Mouse (Mus musculus) right cerebral cortex, postnatal 4 days (tissue): ENCODE measurements around the gene Pax1.

Source experiments
- DNase-seq: peaks from one replicate; pipeline ENCODE4 v3.0.0-alpha.2; 2022

Pax1 gene

DNA sequence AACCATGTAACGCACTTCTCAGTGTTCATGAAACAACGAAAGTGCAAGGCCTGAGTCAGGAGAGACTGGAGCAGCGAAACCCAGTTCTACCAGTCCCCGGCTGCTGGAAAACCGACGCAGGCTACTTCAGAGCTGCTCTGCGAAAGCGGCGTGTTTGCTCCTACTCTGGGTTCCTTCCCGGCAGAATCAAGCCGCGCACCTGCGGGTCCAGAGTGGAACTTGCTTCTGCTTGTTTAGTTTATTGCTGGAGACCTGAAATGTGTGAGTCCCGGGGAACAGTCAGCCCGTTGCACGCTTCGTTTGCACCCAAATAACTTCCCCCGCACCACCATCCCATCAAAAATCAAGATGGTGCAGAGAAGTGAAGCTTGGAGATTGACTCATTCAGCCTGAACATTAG lies at the start of gene Pax1:
Gene Pax1 (plus strand): TSS at position 345 of the 400 bp plus-strand sequence.
- DNase-seq = peak; percentile 10

DNA sequence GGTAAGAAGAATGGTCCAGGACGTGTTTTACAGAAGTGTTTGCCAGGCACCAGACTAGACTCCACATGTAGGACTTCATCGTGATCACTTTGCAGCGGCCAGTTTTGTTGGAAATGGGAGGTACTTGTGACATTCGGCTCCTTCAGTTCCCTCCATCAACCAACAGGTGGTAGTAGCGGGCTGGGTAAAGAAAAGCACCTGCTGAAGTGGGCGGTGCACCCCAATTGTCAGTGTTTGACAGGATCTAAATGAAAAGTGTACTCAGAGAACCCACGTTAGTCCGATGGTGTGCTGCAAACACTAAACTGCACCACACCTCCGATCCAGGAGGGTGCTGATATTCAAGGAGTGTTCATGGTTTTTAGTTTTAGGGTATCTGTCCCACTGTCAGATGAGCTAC lies 40.7 kb upstream of the Pax1 start:
- DNase-seq = no peak

DNA sequence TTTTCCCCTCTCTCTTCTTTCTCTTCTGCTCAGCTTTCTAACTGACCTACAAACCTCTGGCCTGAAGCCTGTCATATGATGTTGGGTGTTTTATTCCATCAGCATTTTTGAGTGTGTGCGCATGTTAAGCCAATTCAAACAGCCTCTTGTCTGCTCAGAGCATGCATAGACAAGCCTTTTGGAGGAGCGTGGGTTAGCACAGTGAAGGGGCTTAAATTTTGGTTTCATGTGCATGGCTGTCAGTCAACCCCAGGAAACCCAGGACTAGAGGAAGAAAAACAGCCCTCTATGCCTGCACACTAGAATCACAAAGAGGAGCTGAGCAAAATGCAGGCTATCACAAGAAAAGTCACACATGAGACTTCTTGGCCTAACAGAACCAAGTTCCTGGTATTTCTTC lies 36.5 kb upstream of the Pax1 start:
- no peak for DNase-seq

DNA sequence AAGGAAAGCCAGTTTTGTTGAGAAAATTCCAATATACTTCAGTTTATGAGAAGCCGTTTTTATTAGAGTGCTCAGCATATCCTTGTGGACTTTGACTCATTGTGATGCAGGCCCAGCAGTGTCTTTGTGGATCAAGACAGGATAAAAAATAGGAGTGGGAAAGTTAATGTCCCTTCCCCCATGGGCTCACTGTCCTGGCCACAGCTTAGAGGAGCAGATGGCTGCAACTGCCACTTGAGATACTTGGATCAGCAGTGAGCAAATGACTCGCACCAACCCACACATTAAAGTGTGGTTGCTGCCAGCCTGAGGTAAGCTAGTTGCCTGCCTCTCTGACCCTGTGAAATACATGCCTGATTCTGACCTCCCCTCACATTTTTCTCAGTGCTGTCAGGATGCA lies 29.0 kb upstream of the Pax1 start:
- no peak for DNase-seq

- no peak for DNase-seq
Measured at GRCm38 (mm10) chr2:147338729-147339128, 23.0 kb upstream of the Pax1 start.

DNA sequence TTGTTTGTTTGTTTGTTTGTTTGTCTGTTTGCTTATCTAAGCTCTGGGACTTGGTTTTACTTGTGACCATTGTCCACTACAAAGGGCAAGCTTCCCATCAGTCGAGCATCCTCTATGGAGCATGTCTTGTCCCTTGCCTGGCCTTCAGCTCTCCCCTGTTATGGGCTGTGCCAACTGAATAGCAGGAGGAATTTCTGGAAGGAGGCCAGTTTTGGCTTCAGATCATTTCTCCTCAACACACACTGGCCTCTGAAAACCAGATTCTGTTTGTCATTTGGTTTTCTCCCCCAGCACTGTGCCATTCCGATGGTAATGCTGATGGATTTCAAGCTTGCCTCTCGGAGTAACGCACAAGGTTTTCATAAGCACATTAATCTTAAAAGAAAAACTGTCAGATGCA lies 21.9 kb upstream of the Pax1 start:
- DNase-seq = no peak

DNA sequence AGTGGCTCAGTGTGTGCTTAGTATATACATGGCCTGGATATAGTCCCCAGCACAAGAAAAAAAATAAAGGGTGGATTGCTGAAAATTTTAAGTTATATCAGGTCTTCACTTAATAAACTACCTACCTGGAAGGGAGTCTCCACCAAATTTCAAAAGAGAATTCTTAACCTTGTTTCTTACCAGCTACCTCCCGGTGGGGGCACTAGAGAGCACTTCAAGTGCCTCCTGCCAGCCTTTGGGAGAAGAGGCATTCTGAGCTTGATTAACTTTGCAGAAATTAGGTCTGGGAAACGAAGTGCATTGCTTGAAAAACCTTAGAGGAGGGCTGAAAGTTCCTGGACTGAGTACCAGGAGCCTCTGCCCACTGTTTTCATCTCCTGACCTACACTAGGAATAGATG lies 19.5 kb upstream of the Pax1 start:
- peak; percentile 38 for DNase-seq

GRCm38 (mm10) chr2:147359716-147360115 lies 2.0 kb upstream of the Pax1 start:
- no peak for DNase-seq

- DNase-seq = no peak
Measured at GRCm38 (mm10) chr2:147360401-147360800, 1.3 kb upstream of the Pax1 start.

GRCm38 (mm10) chr2:147360856-147361255 lies 869 bp upstream of the Pax1 start:
- DNase-seq = no peak

DNA sequence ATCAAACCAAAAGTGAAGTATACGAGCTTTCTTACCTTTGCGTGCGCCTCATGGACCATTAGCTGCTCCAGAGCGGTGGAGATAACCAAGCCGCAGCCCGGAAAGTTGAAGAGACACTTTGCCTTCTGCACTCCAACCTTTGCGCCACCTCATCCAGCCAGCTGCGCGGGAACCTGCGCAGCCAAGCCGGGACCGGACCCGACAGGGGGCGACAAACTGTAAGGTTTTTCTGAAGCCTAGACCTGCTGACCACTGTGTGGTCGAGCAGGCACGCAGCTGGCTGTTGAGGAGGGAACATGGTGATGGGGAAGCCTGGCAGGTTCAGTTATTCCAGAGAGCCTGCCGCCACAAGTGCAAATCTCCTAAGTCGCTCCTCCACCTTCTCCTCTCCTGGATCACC lies 591 bp downstream of the Pax1 start:
- peak; percentile 49 for DNase-seq

- no peak for DNase-seq
Measured at GRCm38 (mm10) chr2:147363401-147364130, 1.8 kb downstream of the Pax1 start.

- DNase-seq = no peak
Measured at GRCm38 (mm10) chr2:147364198-147364597, 2.5 kb downstream of the Pax1 start.

DNA sequence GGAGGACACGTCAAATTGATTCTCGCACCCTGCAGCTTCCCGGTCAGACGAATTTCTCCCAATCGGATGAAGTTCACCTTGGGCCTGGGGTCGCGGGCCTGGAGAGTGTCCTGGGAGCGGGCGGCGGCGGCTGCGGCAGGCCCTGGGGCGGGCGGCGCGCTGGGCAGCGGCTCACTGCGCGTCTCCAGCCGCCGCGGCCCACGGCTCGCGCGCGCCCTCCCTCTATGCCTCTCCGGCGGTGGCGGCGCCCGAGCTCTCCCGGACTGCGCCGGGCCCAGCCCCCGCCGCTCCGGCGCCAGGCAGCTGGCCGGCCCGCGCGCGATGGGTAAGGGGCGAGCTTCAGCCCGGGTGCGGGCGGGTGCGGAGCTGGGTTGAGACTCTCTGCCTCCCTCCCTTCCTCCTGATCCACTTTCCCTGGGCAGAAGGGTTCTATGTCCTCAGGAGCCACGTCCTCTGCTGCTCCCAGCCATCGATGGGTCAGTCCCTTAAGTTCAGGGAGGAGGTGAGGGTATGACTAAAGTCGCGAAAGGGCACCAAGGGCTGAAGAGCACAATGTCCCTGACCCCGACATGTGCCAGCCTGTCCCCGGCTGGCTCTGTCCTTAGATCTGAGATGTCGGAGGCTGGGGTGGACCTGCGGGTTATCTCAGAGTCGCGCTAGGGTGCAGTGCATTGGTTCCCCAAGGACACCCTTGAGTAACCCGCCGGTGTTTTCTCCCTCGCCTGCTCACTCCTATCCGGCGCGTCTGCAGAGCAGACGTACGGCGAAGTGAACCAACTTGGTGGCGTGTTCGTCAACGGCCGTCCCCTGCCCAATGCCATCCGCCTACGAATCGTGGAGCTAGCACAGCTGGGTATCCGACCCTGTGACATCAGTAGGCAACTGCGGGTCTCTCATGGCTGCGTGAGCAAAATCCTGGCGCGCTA lies 3.5 kb downstream of the Pax1 start:
- no peak for DNase-seq

GRCm38 (mm10) chr2:147365908-147366630 lies 4.3 kb downstream of the Pax1 start:
- DNase-seq = no peak

- no peak for DNase-seq
Measured at GRCm38 (mm10) chr2:147367246-147367820, 5.6 kb downstream of the Pax1 start.

DNA sequence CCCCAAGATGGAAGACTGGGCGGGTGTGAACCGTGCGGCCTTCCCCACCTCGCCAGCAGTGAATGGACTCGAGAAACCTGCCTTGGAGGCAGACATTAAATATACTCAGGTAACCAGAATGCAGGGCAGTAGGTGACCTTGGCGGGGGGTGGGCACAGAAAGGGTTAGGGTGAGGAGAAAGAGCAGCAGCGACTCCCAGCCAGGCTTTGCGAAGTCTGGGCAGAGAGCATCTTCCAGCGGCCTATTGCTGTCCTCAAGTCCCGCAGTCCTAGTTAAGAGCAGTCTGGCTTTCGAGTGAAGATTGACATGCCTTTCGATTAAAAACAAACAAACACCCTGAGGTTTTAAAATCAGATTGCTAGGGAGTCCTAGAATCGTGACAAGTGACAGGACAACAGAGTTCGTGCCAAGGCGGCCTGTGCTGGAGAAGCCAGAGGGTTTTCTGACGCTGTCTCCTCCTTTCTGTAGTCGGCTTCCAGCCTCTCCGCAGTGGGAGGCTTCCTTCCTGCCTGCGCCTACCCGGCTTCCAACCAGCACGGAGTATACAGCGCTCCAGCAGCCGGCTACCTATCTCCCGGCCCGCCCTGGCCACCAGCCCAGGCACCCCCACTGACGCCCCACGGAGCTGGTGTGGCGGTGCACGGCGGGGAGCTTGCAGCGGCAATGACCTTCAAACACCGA lies 6.3 kb downstream of the Pax1 start:
- DNase-seq = peak; percentile 14

- DNase-seq = no peak
Measured at GRCm38 (mm10) chr2:147369561-147369960, 7.8 kb downstream of the Pax1 start.

DNA sequence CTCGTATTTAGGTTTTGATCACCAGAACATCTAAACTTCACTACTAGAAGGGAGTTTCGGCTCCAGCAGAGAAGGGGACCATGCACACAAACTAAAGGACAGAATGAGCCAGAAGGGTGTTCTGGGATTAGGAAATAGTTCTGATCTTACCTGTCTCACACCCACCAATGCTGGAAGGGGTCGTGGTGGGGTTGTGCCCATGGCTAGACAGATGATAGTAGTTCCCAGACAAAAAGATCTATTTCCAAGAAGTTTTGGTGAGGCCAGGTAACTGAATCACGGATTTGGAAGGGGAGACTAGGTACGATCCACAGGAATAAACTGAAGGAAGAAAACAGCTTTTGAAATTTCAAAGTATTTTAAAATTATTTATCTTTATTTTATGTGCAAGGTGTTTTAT lies 8.4 kb downstream of the Pax1 start:
- DNase-seq = no peak

DNA sequence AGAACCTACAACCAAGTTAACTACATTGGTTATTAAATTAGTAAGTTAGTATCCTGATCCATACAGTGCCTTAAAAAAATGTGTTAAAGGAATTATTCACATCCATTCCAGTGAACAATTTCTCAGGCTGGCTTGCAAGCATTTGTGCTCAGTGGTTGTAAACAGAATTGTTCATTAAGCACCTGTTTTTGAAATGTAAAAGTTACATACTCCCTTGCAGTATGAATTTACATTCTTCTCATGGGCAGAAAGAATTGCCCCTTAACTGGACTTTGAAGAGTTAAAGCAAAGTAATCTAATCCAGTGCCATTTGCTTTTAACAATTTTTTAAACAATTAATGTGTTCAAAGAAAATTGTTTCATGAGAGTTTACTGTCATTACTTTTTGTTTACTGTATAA lies 9.6 kb downstream of the Pax1 start:
- no peak for DNase-seq

DNA sequence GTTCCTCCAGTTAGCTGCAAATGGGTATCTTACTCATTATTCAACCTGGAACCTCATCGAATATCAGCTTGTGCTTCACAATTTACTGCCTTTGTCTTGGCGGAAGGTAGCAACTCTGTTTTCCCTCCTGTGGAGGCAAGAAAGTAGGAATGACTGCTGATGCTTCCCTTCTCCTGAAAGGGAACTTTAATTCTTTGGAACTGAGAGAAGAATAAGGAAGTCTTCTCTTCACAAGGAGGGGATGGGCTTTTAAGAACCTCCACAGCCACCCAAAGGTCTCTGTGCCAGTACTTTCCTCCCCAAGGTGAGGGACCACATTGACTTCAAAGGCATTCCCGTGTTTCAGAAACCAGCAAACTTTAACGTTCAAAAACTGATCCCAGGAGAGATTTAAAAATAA lies 10.1 kb downstream of the Pax1 start:
- DNase-seq = no peak

DNA sequence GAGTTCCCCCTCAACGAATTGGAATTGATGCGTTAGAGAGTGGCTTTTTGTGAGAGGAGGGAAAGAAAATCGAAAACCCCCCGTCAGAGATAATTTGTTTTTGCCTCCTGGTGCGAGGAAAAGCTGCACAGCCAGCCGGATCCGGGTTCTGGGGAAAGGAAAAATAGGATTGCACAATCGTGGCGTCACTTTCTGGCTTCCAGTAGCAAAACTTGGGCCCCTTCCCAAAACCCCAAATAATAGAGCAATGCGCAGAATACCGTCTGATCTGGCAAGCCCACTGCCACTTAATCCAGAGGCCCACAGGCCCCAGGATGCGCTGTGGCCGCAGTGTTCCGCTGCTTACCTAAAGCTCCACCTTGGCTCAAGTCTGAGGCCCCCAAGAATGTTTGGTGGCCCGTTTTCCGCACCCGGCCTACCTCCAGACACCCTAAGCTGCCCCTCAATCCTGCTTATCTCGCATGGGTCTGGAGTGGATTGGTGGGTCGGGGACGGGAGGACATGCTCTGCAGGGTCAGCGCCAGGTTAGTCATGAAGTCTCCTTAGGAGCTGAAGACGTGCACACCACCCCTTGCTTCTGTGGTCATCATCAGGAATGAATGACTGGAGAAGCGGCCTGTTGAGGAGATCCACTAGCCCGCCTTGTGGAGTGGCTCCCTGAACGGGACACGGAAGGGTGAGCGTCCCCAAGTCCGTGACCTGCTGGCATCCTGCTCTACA lies 11.4 kb downstream of the Pax1 start:
- DNase-seq = no peak
